20 mouse cellular contexts compared by ENCODE assay signal in the genomic region with DNA sequence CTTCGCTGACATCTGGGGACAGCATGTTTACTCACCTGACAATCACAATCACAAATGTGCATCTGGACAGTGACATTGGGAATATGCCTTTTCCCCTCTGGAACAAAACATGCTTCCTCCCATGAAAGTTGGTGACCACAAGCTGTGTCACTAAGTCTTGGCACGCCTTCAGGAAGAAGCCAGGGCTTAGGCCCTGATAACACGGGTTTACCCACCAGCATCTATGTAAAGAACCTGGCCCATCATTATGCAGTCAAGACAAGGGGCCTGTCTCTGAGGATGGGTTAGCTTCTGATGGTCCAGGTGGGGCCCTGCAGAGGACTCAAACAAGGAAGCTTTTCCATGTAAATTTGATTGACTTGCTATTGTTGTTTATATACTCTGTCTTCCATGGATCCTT.
"Had no signal": no experiment of that assay in that cellular context is flagged by ENCODE, and none has a peak within 500 bp of the region (broad histone marks: within the 10 kb centered on the region; RNA-seq: fewer than 3 reads in every experiment).

No protein-coding gene starts in this region.

- H3K4me2 ChIP-seq: limb, embryonic 12.5 days; limb, embryonic 15.5 days; liver, embryonic 11.5 days; lung, embryonic 15.5 days; midbrain, embryonic 13.5 days; neural tube, embryonic 12.5 days had no signal

- H3K27me3 ChIP-seq: limb, embryonic 12.5 days; limb, embryonic 15.5 days; lung, embryonic 15.5 days; midbrain, embryonic 13.5 days; neural tube, embryonic 12.5 days had no signal

- H3K4me1 ChIP-seq: limb, embryonic 15.5 days; neural tube, embryonic 12.5 days had no signal

- H3K4me3 ChIP-seq: limb, embryonic 12.5 days; limb, embryonic 15.5 days; lung, embryonic 15.5 days; midbrain, embryonic 13.5 days; neural tube, embryonic 12.5 days had no signal

- H3K36me3 ChIP-seq: limb, embryonic 12.5 days; limb, embryonic 15.5 days; lung, embryonic 15.5 days; midbrain, embryonic 13.5 days; neural tube, embryonic 12.5 days had no signal

- H3K9me3 ChIP-seq: limb, embryonic 12.5 days; limb, embryonic 15.5 days; lung, embryonic 15.5 days; midbrain, embryonic 13.5 days; neural tube, embryonic 12.5 days had no signal

- H3K9ac ChIP-seq: limb, embryonic 12.5 days; limb, embryonic 15.5 days; liver, embryonic 14.5 days; lung, embryonic 15.5 days; midbrain, embryonic 13.5 days; neural tube, embryonic 12.5 days had no signal

- H3K27ac ChIP-seq: kidney, postnatal 0 days; limb, embryonic 12.5 days; limb, embryonic 15.5 days; liver, embryonic 14.5 days; lung, embryonic 15.5 days; neural tube, embryonic 12.5 days; stomach, postnatal 0 days had no signal

- ATAC-seq: intestine, embryonic 16.5 days; midbrain, embryonic 13.5 days had no signal

- DNase-seq: kidney, adult 2 months; kidney, postnatal 25 days; left cerebral cortex, postnatal 4 days; lung, adult 18-20 months; lung, postnatal 10 days; lung, postnatal 36 days; right cerebral cortex, postnatal 4 days; thymus, adult 2 months; thymus, postnatal 14 days; thymus, postnatal 4 days had no signal
